Mouse (Mus musculus): Measurements from ENCODE around the gene Otop3.
A peak's percentile ranks its signal among the peaks of the same experiment; 100 is the strongest.
"Not testable (repeated sequence)": the region's sequence is repeated elsewhere in the genome, so short reads cannot be mapped to it uniquely, and the experiment has no call there.

The Otop3 gene

GRCm38 (mm10) chr11:115367395-115367944 is 32.9 kb downstream of the Otop3 start, which contains the start of gene Hid1:
TSS of gene Hid1 (minus strand) at chr11:115367756.
- DNase-seq, result peak; percentile 85

GRCm38 (mm10) chr11:115370368-115370767 is 35.8 kb downstream of the Otop3 start:
- no peak for DNase-seq

GRCm38 (mm10) chr11:115371354-115371753 is 36.8 kb downstream of the Otop3 start:
- DNase-seq, result no peak

- no peak for DNase-seq
Observed at GRCm38 (mm10) chr11:115372015-115372414, 37.5 kb downstream of the Otop3 start.

- no peak for DNase-seq
Observed at GRCm38 (mm10) chr11:115372737-115373136, 38.2 kb downstream of the Otop3 start.

GRCm38 (mm10) chr11:115373805-115374694 is 39.5 kb downstream of the Otop3 start:
- peak; percentile 55 for DNase-seq

- DNase-seq, result no peak
Observed at GRCm38 (mm10) chr11:115374695-115375425, 40.3 kb downstream of the Otop3 start.

- DNase-seq, result no peak
Observed at GRCm38 (mm10) chr11:115376722-115377121, 42.2 kb downstream of the Otop3 start.

- no peak for DNase-seq
Observed at GRCm38 (mm10) chr11:115377254-115377653, 42.7 kb downstream of the Otop3 start.

GRCm38 (mm10) chr11:115377854-115378253 is 43.3 kb downstream of the Otop3 start:
- DNase-seq, result no peak

- no peak for DNase-seq
Observed at GRCm38 (mm10) chr11:115381276-115381675, 46.7 kb downstream of the Otop3 start.

GRCm38 (mm10) chr11:115381743-115382539 is 47.4 kb downstream of the Otop3 start, which contains the start of gene Cdr2l:
TSS of gene Cdr2l (plus strand) at chr11:115381916.
- DNase-seq, result peak; percentile 94

GRCm38 (mm10) chr11:115382891-115383290 is 48.4 kb downstream of the Otop3 start:
- no peak for DNase-seq

- no peak for DNase-seq
Observed at GRCm38 (mm10) chr11:115383701-115384474, 49.4 kb downstream of the Otop3 start.

GRCm38 (mm10) chr11:115384587-115384986 is 50.1 kb downstream of the Otop3 start:
- DNase-seq, result no peak

- DNase-seq, result not testable (repeated sequence)
Observed at GRCm38 (mm10) chr11:115386859-115387258, 52.3 kb downstream of the Otop3 start.

GRCm38 (mm10) chr11:115391358-115391757 is 56.8 kb downstream of the Otop3 start:
- no peak for DNase-seq

- no peak for DNase-seq
Observed at GRCm38 (mm10) chr11:115393721-115394325, 59.3 kb downstream of the Otop3 start.
